Mouse (Mus musculus) lung, postnatal 25 days (tissue): Measurements from ENCODE around the gene Klhl21.

Source experiments
- DNase-seq: peaks from one replicate; pipeline ENCODE4 v3.0.0; 2022; ENCODE audit warnings: low spot score

Klhl21 gene

GRCm38 (mm10) chr4:151995371-151996172 is 13.0 kb upstream of the Klhl21 start:
- no peak for DNase-seq

- DNase-seq: peak; percentile 99
Measured at GRCm38 (mm10) chr4:151996173-151996950, 12.2 kb upstream of the Klhl21 start, which contains the start of gene Phf13. Phf13 (minus strand) TSS chr4:151996258.

GRCm38 (mm10) chr4:151996951-151997222 is 11.7 kb upstream of the Klhl21 start:
- no peak for DNase-seq

GRCm38 (mm10) chr4:151997701-151998100 is 10.9 kb upstream of the Klhl21 start:
- no peak for DNase-seq

GRCm38 (mm10) chr4:151999481-151999880 is 9.1 kb upstream of the Klhl21 start:
- peak; percentile 32 for DNase-seq

GRCm38 (mm10) chr4:152000906-152001305 is 7.7 kb upstream of the Klhl21 start:
- peak; percentile 84 for DNase-seq

GRCm38 (mm10) chr4:152001335-152001734 is 7.3 kb upstream of the Klhl21 start:
- no peak for DNase-seq

GRCm38 (mm10) chr4:152002063-152002462 is 6.5 kb upstream of the Klhl21 start:
- no peak for DNase-seq

GRCm38 (mm10) chr4:152006137-152006536 is 2.5 kb upstream of the Klhl21 start:
- no peak for DNase-seq

GRCm38 (mm10) chr4:152006812-152007211 is 1.8 kb upstream of the Klhl21 start:
- no peak for DNase-seq

- peak; percentile 59 for DNase-seq
Measured at GRCm38 (mm10) chr4:152007481-152008147, 989 bp upstream of the Klhl21 start.

GRCm38 (mm10) chr4:152008148-152008500 is 479 bp upstream of the Klhl21 start:
- DNase-seq: no peak

GRCm38 (mm10) chr4:152009076-152010051 is 761 bp downstream of the Klhl21 start:
- peak; percentile 43 for DNase-seq

- DNase-seq: peak; percentile 77
Measured at GRCm38 (mm10) chr4:152010091-152010706, 1.6 kb downstream of the Klhl21 start.

GRCm38 (mm10) chr4:152010707-152011134 is 2.1 kb downstream of the Klhl21 start:
- no peak for DNase-seq

- DNase-seq: peak; percentile 67
Measured at GRCm38 (mm10) chr4:152011171-152011760, 2.7 kb downstream of the Klhl21 start.

- no peak for DNase-seq
Measured at GRCm38 (mm10) chr4:152012109-152012508, 3.5 kb downstream of the Klhl21 start.

- DNase-seq: no peak
Measured at GRCm38 (mm10) chr4:152013036-152013813, 4.6 kb downstream of the Klhl21 start.

- DNase-seq: no peak
Measured at GRCm38 (mm10) chr4:152019073-152019472, 10.5 kb downstream of the Klhl21 start.

- no peak for DNase-seq
Measured at GRCm38 (mm10) chr4:152020024-152020423, 11.4 kb downstream of the Klhl21 start.
